Mouse (Mus musculus): Measurements from ENCODE around the gene Tbx6.

Tbx6 gene

GRCm38 (mm10) chr7:126815726-126816222 is 34.5 kb downstream of the Tbx6 start:
- no peak for DNase-seq (ENCODE audit: low spot score in 2 of 2)

GRCm38 (mm10) chr7:126816494-126816893 is 35.2 kb downstream of the Tbx6 start:
- DNase-seq (ENCODE audit: low spot score in 2 of 2), result no peak

GRCm38 (mm10) chr7:126817595-126817994 is 36.3 kb downstream of the Tbx6 start:
- DNase-seq (ENCODE audit: low spot score in 2 of 2), result no peak

- DNase-seq (ENCODE audit: low spot score in 2 of 2), result no peak
Observed at GRCm38 (mm10) chr7:126818818-126819217, 37.5 kb downstream of the Tbx6 start.

GRCm38 (mm10) chr7:126821835-126822511 is 40.7 kb downstream of the Tbx6 start:
- DNase-seq (ENCODE audit: low spot score in 2 of 2), result peak; percentile 64 to 84

- DNase-seq (ENCODE audit: low spot score in 2 of 2), result no peak
Observed at GRCm38 (mm10) chr7:126822741-126823140, 41.5 kb downstream of the Tbx6 start.

- DNase-seq (ENCODE audit: low spot score in 2 of 2), result no peak
Observed at GRCm38 (mm10) chr7:126823202-126823711, 42.0 kb downstream of the Tbx6 start.

GRCm38 (mm10) chr7:126823940-126824339 is 42.7 kb downstream of the Tbx6 start:
- no peak for DNase-seq (ENCODE audit: low spot score in 2 of 2)

GRCm38 (mm10) chr7:126825403-126825802 is 44.1 kb downstream of the Tbx6 start:
- DNase-seq (ENCODE audit: low spot score in 2 of 2), result no peak

- DNase-seq (ENCODE audit: low spot score in 2 of 2), result no peak
Observed at GRCm38 (mm10) chr7:126825952-126826351, 44.7 kb downstream of the Tbx6 start.

- no peak for DNase-seq (ENCODE audit: low spot score in 2 of 2)
Observed at GRCm38 (mm10) chr7:126831539-126831938, 50.3 kb downstream of the Tbx6 start, which contains the start of gene 4930451I11Rik. 4930451I11Rik (minus strand) TSS chr7:126831639.

- DNase-seq (ENCODE audit: low spot score in 2 of 2), result peak; percentile 48 to 75
Observed at GRCm38 (mm10) chr7:126832036-126832598, 50.8 kb downstream of the Tbx6 start.

- DNase-seq (ENCODE audit: low spot score in 2 of 2), result no peak
Observed at GRCm38 (mm10) chr7:126833294-126833693, 52.0 kb downstream of the Tbx6 start.

All from urinary bladder, postnatal 4 days (tissue).